Comparison of ENCODE assay signal across 8 mouse cellular contexts in genomic region chr10:127520714-127521357, GRCm38 (mm10). TPM values are rescaled to one million over a fixed set of nuclear protein-coding genes. Genes with fewer than 3 reads are reported as not detected.
A peak's percentile ranks its signal among the peaks of the same experiment; 100 is the strongest.
DNase-seq lines count a peak whose midpoint lies in the region; ATAC-seq and TF ChIP-seq lines count a peak whose summit lies in the region.

No protein-coding gene starts in this region.

- H3K4me1 ChIP-seq in heart, embryonic 13.5 days, result peaks cover 38% of the 10 kb centered on the region
- H3K4me1 ChIP-seq in brown adipose tissue, adult 24 weeks (ENCODE audit: control insufficient read depth, insufficient read depth, insufficient read length, low read length), result no peaks in the 10 kb centered on the region
- H3K4me1 ChIP-seq in intestine, postnatal 0 days (replicated peaks; ENCODE audit: control insufficient read depth, insufficient read depth, low read length), result 0 out of 2 replicates have a peak, but pooled peaks cover 16% of the 10 kb centered on the region
- H3K4me1 ChIP-seq in midbrain, embryonic 12.5 days, result peaks cover 51% of the 10 kb centered on the region

- no peak overlapping the region for H3K27ac ChIP-seq in heart, embryonic 13.5 days (replicated peaks)
- H3K27ac ChIP-seq in brown adipose tissue, adult 24 weeks (replicated peaks; ENCODE audit: low read depth, low read length), result no peak overlapping the region
- no peak overlapping the region for H3K27ac ChIP-seq in intestine, postnatal 0 days (ENCODE audit: low read depth, low read length)
- 0 out of 2 replicates have a peak overlapping the region, but pooled peaks have one; percentile 35 for H3K27ac ChIP-seq in midbrain, embryonic 12.5 days (replicated peaks)

- no peak for TF ChIP-seq CTCF in intestine, postnatal 0 days (IDR thresholded peaks at IDR 0.05; ENCODE audit: low read depth)

- H3K9ac ChIP-seq in heart, embryonic 13.5 days, result peak overlapping the region; percentile 85
- H3K9ac ChIP-seq in intestine, postnatal 0 days (ENCODE audit: low read depth, low read length), result no peak overlapping the region
- peak overlapping the region; percentile 59; the same call in 1 of the 2 replicates for H3K9ac ChIP-seq in midbrain, embryonic 12.5 days (replicated peaks)

- no peak for ATAC-seq in heart, embryonic 13.5 days (ENCODE audit: extremely low read depth, insufficient number of reproducible peaks, low FRiP score, low TSS enrichment)
- no peak for ATAC-seq in intestine, postnatal 0 days
- no peak for ATAC-seq in midbrain, embryonic 12.5 days (ENCODE audit: low FRiP score, low read depth)

- no peaks in the 10 kb centered on the region for H3K9me3 ChIP-seq in heart, embryonic 13.5 days
- no peaks in the 10 kb centered on the region for H3K9me3 ChIP-seq in intestine, postnatal 0 days (ENCODE audit: control insufficient read depth)
- 0 out of 2 replicates have a peak, but pooled peaks cover 3% of the 10 kb centered on the region for H3K9me3 ChIP-seq in midbrain, embryonic 12.5 days

- H3K27me3 ChIP-seq in heart, embryonic 13.5 days (replicated peaks), result peaks cover 54% of the 10 kb centered on the region
- peaks cover 23% of the 10 kb centered on the region for H3K27me3 ChIP-seq in intestine, postnatal 0 days (replicated peaks; ENCODE audit: control insufficient read depth, insufficient read depth, low read length)
- H3K27me3 ChIP-seq in midbrain, embryonic 12.5 days, result peaks cover 75% of the 10 kb centered on the region

- peak overlapping the region; percentile 87 for H3K4me2 ChIP-seq in heart, embryonic 13.5 days
- H3K4me2 ChIP-seq in intestine, postnatal 0 days (replicated peaks; ENCODE audit: low read depth), result peak overlapping the region; percentile 85
- H3K4me2 ChIP-seq in midbrain, embryonic 12.5 days (replicated peaks), result peak overlapping the region; percentile 78

- H3K36me3 ChIP-seq in heart, embryonic 13.5 days, result peaks cover 37% of the 10 kb centered on the region
- peaks cover 18% of the 10 kb centered on the region for H3K36me3 ChIP-seq in intestine, postnatal 0 days (ENCODE audit: control insufficient read depth, insufficient read depth)
- H3K36me3 ChIP-seq in midbrain, embryonic 12.5 days, result peaks cover 25% of the 10 kb centered on the region

- H3K4me3 ChIP-seq in heart, embryonic 13.5 days, result peak overlapping the region; percentile 72
- peak overlapping the region; percentile 63; the same call in 1 of the 2 replicates for H3K4me3 ChIP-seq in brown adipose tissue, adult 24 weeks (ENCODE audit: insufficient read depth, low read depth, low read length)
- peak overlapping the region; percentile 56 for H3K4me3 ChIP-seq in intestine, postnatal 0 days (ENCODE audit: low read depth, low read length)
- H3K4me3 ChIP-seq in midbrain, embryonic 12.5 days, result peak overlapping the region; percentile 54

- no peak for DNase-seq in heart, adult 18-20 months
- no peak for DNase-seq in right cerebral cortex, postnatal 36 days (ENCODE audit: low spot score in 2 of 2)
- no peak for DNase-seq in right cerebral cortex, postnatal 25 days
- no peak for DNase-seq in left cerebral cortex, adult 18-20 months (ENCODE audit: low spot score in 2 of 2)

- 76% methylated on average over 20 of the region's 20 CpGs for WGBS in heart, embryonic 13.5 days
- 71% methylated on average over 20 of the region's 20 CpGs for WGBS in intestine, postnatal 0 days
- 84% methylated on average over 20 of the region's 20 CpGs for WGBS in midbrain, embryonic 12.5 days

RNA-seq across cellular contexts. Expression of gene Shmt2, which starts 1.4 kb away (rescaled TPM):
- 78.3 and 84.5 TPM in 2 replicates for polyA plus RNA-seq in heart, embryonic 13.5 days (2015; fragmentation: Nextera tagmentation; extraction: Ambion mirVana)
- total RNA-seq in heart, adult 18-20 months (2021), result 10 to 100 TPM; 39.3 to 44.7 TPM
- 15.5 and 16.7 TPM in 2 replicates for polyA plus RNA-seq in brown adipose tissue, adult 24 weeks (2012; ENCODE audit: insufficient read depth, insufficient read length, missing spikeins)
- 26.2 and 26.7 TPM in 2 replicates for polyA plus RNA-seq in intestine, postnatal 0 days (2015; fragmentation: Nextera tagmentation; extraction: Ambion mirVana)
- polyA plus RNA-seq in midbrain, embryonic 12.5 days (2016; fragmentation: Nextera tagmentation; extraction: Ambion mirVana), result 75.1 and 77.8 TPM in 2 replicates
- 10 to 100 TPM; 23.4 to 27.0 TPM for total RNA-seq in left cerebral cortex, adult 18-20 months (2021)

RNA-seq across cellular contexts. Expression of gene Ndufa4l2, which starts 6.1 kb away (rescaled TPM):
- 14.2 and 18.1 TPM in 2 replicates for polyA plus RNA-seq in heart, embryonic 13.5 days (2015; fragmentation: Nextera tagmentation; extraction: Ambion mirVana)
- 10 to 100 TPM; 23.9 to 27.0 TPM for total RNA-seq in heart, adult 18-20 months (2021)
- polyA plus RNA-seq in brown adipose tissue, adult 24 weeks (2012; ENCODE audit: insufficient read depth, insufficient read length, missing spikeins), result 13.0 and 14.5 TPM in 2 replicates
- 19.9 and 21.9 TPM in 2 replicates for polyA plus RNA-seq in intestine, postnatal 0 days (2015; fragmentation: Nextera tagmentation; extraction: Ambion mirVana)
- polyA plus RNA-seq in midbrain, embryonic 12.5 days (2016; fragmentation: Nextera tagmentation; extraction: Ambion mirVana), result 7.0 and 7.6 TPM in 2 replicates
- total RNA-seq in left cerebral cortex, adult 18-20 months (2021), result 1 to 10 TPM; 3.5 to 5.2 TPM

RNA-seq across cellular contexts. Expression of gene Nxph4, which starts 13.5 kb away (rescaled TPM):
- 0.62 TPM in 2 replicates for polyA plus RNA-seq in heart, embryonic 13.5 days (2015; fragmentation: Nextera tagmentation; extraction: Ambion mirVana)
- under 1 TPM; 0.35 to 0.39 TPM for total RNA-seq in heart, adult 18-20 months (2021)
- not detected in 2 replicates for polyA plus RNA-seq in brown adipose tissue, adult 24 weeks (2012; ENCODE audit: insufficient read depth, insufficient read length, missing spikeins)
- 2.9 and 4.5 TPM in 2 replicates for polyA plus RNA-seq in intestine, postnatal 0 days (2015; fragmentation: Nextera tagmentation; extraction: Ambion mirVana)
- polyA plus RNA-seq in midbrain, embryonic 12.5 days (2016; fragmentation: Nextera tagmentation; extraction: Ambion mirVana), result 55.9 and 58.2 TPM in 2 replicates
- total RNA-seq in left cerebral cortex, adult 18-20 months (2021), result 1 to 10 TPM; 7.6 to 8.3 TPM

RNA-seq across cellular contexts. Expression of gene Stac3, which starts 19.4 kb away (rescaled TPM):
- 0.76 and 1.0 TPM in 2 replicates for polyA plus RNA-seq in heart, embryonic 13.5 days (2015; fragmentation: Nextera tagmentation; extraction: Ambion mirVana)
- total RNA-seq in heart, adult 18-20 months (2021), result under 1 TPM; 0.37 to 0.54 TPM
- polyA plus RNA-seq in brown adipose tissue, adult 24 weeks (2012; ENCODE audit: insufficient read depth, insufficient read length, missing spikeins), result 3.8 and 4.8 TPM in 2 replicates
- polyA plus RNA-seq in intestine, postnatal 0 days (2015; fragmentation: Nextera tagmentation; extraction: Ambion mirVana), result 0.17 TPM in 1 of 2 replicates, not detected in the other
- polyA plus RNA-seq in midbrain, embryonic 12.5 days (2016; fragmentation: Nextera tagmentation; extraction: Ambion mirVana), result 0.89 and 1.6 TPM in 2 replicates
- total RNA-seq in left cerebral cortex, adult 18-20 months (2021), result 1 to 10 TPM; 3.9 to 4.8 TPM

Comparison
In these comparisons a context has a peak if more than half of its experiments do, and no peak if none do; other contexts are left out.
1. RNA of gene Nxph4, which starts 13.5 kb away (polyA plus RNA-seq): 55.9 to 58.2 TPM in midbrain, embryonic 12.5 days; 2.9 to 4.5 TPM in intestine, postnatal 0 days, 0.62 TPM in heart, embryonic 13.5 days and not detected in brown adipose tissue, adult 24 weeks; every median in the first group is over 10 times any median in the second.
2. Peak in every context shown above with its lines, with median percentiles within 50 percentile points of each other: H3K4me2 ChIP-seq and H3K4me3 ChIP-seq.